Mouse (Mus musculus): ENCODE data around the gene Vars2. TPM values are rescaled to one million over a fixed set of nuclear protein-coding genes. Genes with fewer than 3 reads are reported as not detected.

The Vars2 gene
- 10 to 100 TPM; 12.8 to 16.8 TPM for total RNA-seq (2021)
- long read RNA-seq, experiment 1, full-length matches to known transcripts: 20 of 24 reads
- long read RNA-seq, experiment 1, partial matches to known transcripts: 2 of 24 reads
- long read RNA-seq, experiment 1, other reads (novel, unspliced or antisense): 2 of 24 reads
- long read RNA-seq, experiment 2, full-length matches to known transcripts: 15 of 26 reads
- long read RNA-seq, experiment 2, partial matches to known transcripts: 4 of 26 reads
- long read RNA-seq, experiment 2, other reads (novel, unspliced or antisense): 7 of 26 reads

- DNase-seq: peak; percentile 97
- 0 out of 2 replicates have a peak, but pooled peaks have one; percentile 6 for TF ChIP-seq CTCF (IDR thresholded peaks at IDR 0.05)
- Histone ChIP-seq H3K4me3 (peak within 1 kb of the TSS; percentile 92), H3K27ac (peak within 1 kb of the TSS; percentile 92)
- intact Hi-C loops (cut with DNase I): no loop called here
These were observed at the start of gene Vars2 for GRCm38 (mm10) chr17:35667334-35668065. Gene Vars2 (minus strand): TSS chr17:35667592.

GRCm38 (mm10) chr17:35717080-35717479 lies 49.7 kb upstream of the Vars2 start:
- no peak overlapping the region for H3K4me3 ChIP-seq
- no peak for DNase-seq
- intact Hi-C loops (cut with DNase I): no loop called here
- H3K27ac ChIP-seq: no peak overlapping the region
- no peak for TF ChIP-seq CTCF (IDR thresholded peaks at IDR 0.05)

- Histone ChIP-seq H3K27ac (no peak overlapping the region), H3K4me3 (no peak overlapping the region)
- DNase-seq: no peak
- intact Hi-C loops (cut with DNase I): no loop called here
- TF ChIP-seq CTCF (IDR thresholded peaks at IDR 0.05): no peak
These were observed 48.7 kb upstream of the Vars2 start for GRCm38 (mm10) chr17:35716114-35716513.

GRCm38 (mm10) chr17:35710705-35711347 lies 43.4 kb upstream of the Vars2 start:
- Histone ChIP-seq H3K4me3 (no peak overlapping the region), H3K27ac (no peak overlapping the region)
- no peak for DNase-seq
- TF ChIP-seq CTCF (IDR thresholded peaks at IDR 0.05): no peak
- intact Hi-C loops (cut with DNase I): no loop called here

- intact Hi-C loops (cut with DNase I): no loop called here
- no peak for TF ChIP-seq CTCF (IDR thresholded peaks at IDR 0.05)
- DNase-seq: no peak
- no peak overlapping the region for H3K4me3 ChIP-seq
- no peak overlapping the region for H3K27ac ChIP-seq
These were observed 41.2 kb upstream of the Vars2 start for GRCm38 (mm10) chr17:35708611-35709010.

- DNase-seq: no peak
- Histone ChIP-seq H3K4me3 (no peak overlapping the region), H3K27ac (no peak overlapping the region)
- intact Hi-C loops (cut with DNase I): loop anchor here (2.0 kb wide), 2 partner anchors 17 to 29 kb away; no protein-coding TSS in a partner anchor
- TF ChIP-seq CTCF (IDR thresholded peaks at IDR 0.05): no peak
These were observed 40.5 kb upstream of the Vars2 start for GRCm38 (mm10) chr17:35707929-35708328.

- intact Hi-C loops (cut with DNase I): loop anchor here (2.0 kb wide), 2 partner anchors 19 to 31 kb away; no protein-coding TSS in a partner anchor
- Histone ChIP-seq H3K27ac (peak overlapping the region; percentile 55), H3K4me3 (no peak overlapping the region)
- DNase-seq: peak; percentile 65
- TF ChIP-seq CTCF (IDR thresholded peaks at IDR 0.05): peak; percentile 66
These were observed 38.4 kb upstream of the Vars2 start for GRCm38 (mm10) chr17:35705836-35706235.

GRCm38 (mm10) chr17:35704621-35705464 lies 37.5 kb upstream of the Vars2 start, which contains the start of gene Ddr1:
Gene Ddr1 (minus strand): TSS chr17:35704621.
- H3K27ac ChIP-seq: peak within 1 kb of the TSS; percentile 63
- H3K4me3 ChIP-seq: peak within 1 kb of the TSS; percentile 33

GRCm38 (mm10) chr17:35703751-35704271 lies 36.4 kb upstream of the Vars2 start:
- TF ChIP-seq CTCF (IDR thresholded peaks at IDR 0.05): no peak
- H3K4me3 ChIP-seq: no peak overlapping the region
- DNase-seq: peak; percentile 34
- peak overlapping the region; percentile 63; the same call in 1 of the 2 replicates for H3K27ac ChIP-seq
- intact Hi-C loops (cut with DNase I): no loop called here

More at GRCm38 (mm10) chr17:35704621-35705464, 37.5 kb upstream of the Vars2 start, which contains the start of gene Ddr1:
- TF ChIP-seq CTCF (IDR thresholded peaks at IDR 0.05): no peak
- intact Hi-C loops (cut with DNase I): no loop called here
- no peak for DNase-seq

GRCm38 (mm10) chr17:35703065-35703464 lies 35.7 kb upstream of the Vars2 start:
- DNase-seq: no peak
- intact Hi-C loops (cut with DNase I): no loop called here
- Histone ChIP-seq H3K27ac (no peak overlapping the region; the same call in 1 of the 2 replicates), H3K4me3 (no peak overlapping the region)
- no peak for TF ChIP-seq CTCF (IDR thresholded peaks at IDR 0.05)

- Histone ChIP-seq H3K4me3 (peak overlapping the region; percentile 84; the same call in 1 of the 2 replicates), H3K27ac (peak overlapping the region; percentile 98)
- TF ChIP-seq CTCF (IDR thresholded peaks at IDR 0.05): no peak
- no peak for DNase-seq
- intact Hi-C loops (cut with DNase I): no loop called here
These were observed 35.2 kb upstream of the Vars2 start for GRCm38 (mm10) chr17:35702605-35703004.

Data from gastrocnemius, adult 2 months (tissue).